Mouse (Mus musculus) testis, adult 2 months (tissue): ENCODE measurements at regions not wholly inside any gene's neighbourhood (a gene's known extent, or its start where the extent isn't known, plus 50 kb on each side); places are given as distances from the start of the nearest gene placed in this dataset.

Experiments used
- H3K27ac ChIP-seq: fragments of 200-500 bp; 2 replicates; pipeline ENCODE4 v1.5.1; 2012; ENCODE audit warnings: low read depth, low read length; ENCODE audit not compliant: control insufficient read depth, insufficient read depth
- H3K27me3 ChIP-seq: fragments of 200-500 bp; 2 replicates; pipeline ENCODE4 v1.6.1; 2012; ENCODE audit warnings: mild to moderate bottlenecking, low read length, moderate library complexity; ENCODE audit not compliant: control insufficient read depth, insufficient read depth
- H3K36me3 ChIP-seq: fragments of 200-500 bp; 2 replicates; pipeline ENCODE4 v1.6.1; 2012; ENCODE audit warnings: mild to moderate bottlenecking, low read length; ENCODE audit not compliant: control insufficient read depth, insufficient read depth
- H3K4me1 ChIP-seq: fragments of 200-500 bp; 2 replicates; pipeline ENCODE4 v1.6.1; 2012; ENCODE audit warnings: low read length; ENCODE audit not compliant: control insufficient read depth, insufficient read depth
- H3K4me3 ChIP-seq: fragments of 200-500 bp; 2 replicates; pipeline ENCODE4 v1.5.1; 2012; ENCODE audit warnings: low read depth, mild to moderate bottlenecking, low read length, moderate library complexity, mixed read lengths; ENCODE audit not compliant: control insufficient read depth
- CTCF ChIP-seq: fragments of 200-500 bp; IDR thresholded peaks from 2 replicates; pipeline ENCODE4 v1.5.1; 2012; ENCODE audit warnings: low read depth, mild to moderate bottlenecking, inconsistent platforms, low read length, moderate library complexity; ENCODE audit not compliant: control insufficient read depth, insufficient read depth, insufficient replicate concordance
- POLR2A ChIP-seq: fragments of 200-500 bp; IDR thresholded peaks from 2 replicates; pipeline ENCODE4 v1.6.1; 2012; ENCODE audit warnings: low read depth, mild to moderate bottlenecking, inconsistent platforms, low read length, moderate library complexity; ENCODE audit not compliant: control insufficient read depth

- TF ChIP-seq POLR2A (no peak), CTCF (no peak)
- peaks cover 4% of the 10 kb centered on the region; the same call in 1 of the 2 replicates for H3K4me1 ChIP-seq
- H3K36me3 ChIP-seq = no peaks in the 10 kb centered on the region
- H3K27ac ChIP-seq = no peak overlapping the region
- no peak overlapping the region for H3K4me3 ChIP-seq
- no peaks in the 10 kb centered on the region for H3K27me3 ChIP-seq
Observed at GRCm38 (mm10) chr12:68680668-68681067, 478.3 kb downstream of the Rps29 start.

GRCm38 (mm10) chr12:68676096-68676775 lies 482.8 kb downstream of the Rps29 start:
- no peak overlapping the region for H3K27ac ChIP-seq
- no peak overlapping the region for H3K4me3 ChIP-seq
- no peak for TF ChIP-seq CTCF
- TF ChIP-seq POLR2A = no peak
- H3K27me3 ChIP-seq = no peaks in the 10 kb centered on the region
- H3K4me1 ChIP-seq = peaks cover 4% of the 10 kb centered on the region; the same call in 1 of the 2 replicates
- no peaks in the 10 kb centered on the region for H3K36me3 ChIP-seq

GRCm38 (mm10) chr12:68672011-68672410 lies 487.0 kb downstream of the Rps29 start:
- no peak for TF ChIP-seq CTCF
- no peak for TF ChIP-seq POLR2A
- Histone ChIP-seq H3K36me3 (no peaks in the 10 kb centered on the region), H3K27ac (no peak overlapping the region), H3K4me1 (peaks cover 4% of the 10 kb centered on the region; the same call in 1 of the 2 replicates), H3K27me3 (no peaks in the 10 kb centered on the region), H3K4me3 (no peak overlapping the region)

- no peaks in the 10 kb centered on the region for H3K4me1 ChIP-seq
- TF ChIP-seq CTCF (no peak), POLR2A (no peak)
- H3K27me3 ChIP-seq = no peaks in the 10 kb centered on the region
- H3K27ac ChIP-seq = no peak overlapping the region
- no peaks in the 10 kb centered on the region for H3K36me3 ChIP-seq
- H3K4me3 ChIP-seq = no peak overlapping the region
Observed at GRCm38 (mm10) chr12:68645901-68646585, 512.9 kb downstream of the Rps29 start.

GRCm38 (mm10) chr12:68643671-68644070 lies 515.3 kb downstream of the Rps29 start:
- no peak overlapping the region for H3K27ac ChIP-seq
- H3K27me3 ChIP-seq = no peaks in the 10 kb centered on the region
- H3K4me3 ChIP-seq = no peak overlapping the region
- TF ChIP-seq POLR2A (no peak), CTCF (no peak)
- no peaks in the 10 kb centered on the region for H3K4me1 ChIP-seq
- no peaks in the 10 kb centered on the region for H3K36me3 ChIP-seq

GRCm38 (mm10) chr12:68632441-68632840 lies 526.5 kb downstream of the Rps29 start:
- H3K36me3 ChIP-seq = no peaks in the 10 kb centered on the region
- no peaks in the 10 kb centered on the region for H3K27me3 ChIP-seq
- H3K4me3 ChIP-seq = no peak overlapping the region
- no peak overlapping the region for H3K27ac ChIP-seq
- TF ChIP-seq CTCF (no peak), POLR2A (no peak)
- H3K4me1 ChIP-seq = no peaks in the 10 kb centered on the region

GRCm38 (mm10) chr12:68618337-68618736 lies 540.6 kb downstream of the Rps29 start:
- Histone ChIP-seq H3K27me3 (no peaks in the 10 kb centered on the region), H3K4me3 (no peak overlapping the region), H3K27ac (no peak overlapping the region), H3K4me1 (no peaks in the 10 kb centered on the region), H3K36me3 (no peaks in the 10 kb centered on the region)
- no peak for TF ChIP-seq POLR2A
- TF ChIP-seq CTCF = no peak
